16 mouse cellular contexts compared by ENCODE assay signal in the genomic region with DNA sequence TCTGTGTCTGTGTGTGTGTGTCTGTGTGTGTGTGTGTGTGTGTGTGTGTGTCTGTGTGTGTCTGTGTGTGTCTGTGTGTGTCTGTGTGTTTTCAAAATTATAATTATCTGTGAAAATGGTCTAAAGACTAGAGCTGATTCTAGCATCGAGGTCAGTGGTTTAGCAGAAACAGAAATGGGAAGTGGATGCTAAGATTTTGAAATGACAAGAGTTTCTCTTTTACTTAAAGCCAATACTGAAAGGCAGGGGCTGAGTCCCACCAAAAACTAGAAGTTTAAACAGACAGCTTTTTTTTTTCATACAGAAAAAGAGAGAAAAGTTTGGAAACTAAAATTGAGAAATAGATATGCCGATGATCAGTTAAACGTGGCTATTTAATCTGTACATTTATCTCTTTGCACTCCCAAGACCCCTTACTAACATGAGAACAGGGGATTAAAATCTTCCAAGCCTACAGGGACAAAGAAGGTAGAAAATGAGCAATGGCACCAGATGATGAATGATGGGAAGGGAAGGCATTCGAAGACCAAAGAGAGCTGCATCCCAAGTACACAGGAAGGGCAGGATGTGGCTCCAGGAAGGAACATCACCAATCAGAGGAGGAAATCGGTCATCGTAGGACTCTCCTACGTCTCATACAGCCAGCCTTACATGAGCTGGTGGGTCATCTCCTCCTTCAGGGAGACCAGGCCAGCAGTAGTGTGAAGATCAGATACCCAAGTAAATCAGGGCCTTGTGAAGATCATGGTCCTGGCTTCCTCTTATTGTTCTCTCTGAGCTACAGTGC. TPM values are rescaled to one million over a fixed set of nuclear protein-coding genes. Genes with fewer than 3 reads are reported as not detected.
DNase-seq lines count a peak whose midpoint lies in the region; ATAC-seq lines count a peak whose summit lies in the region.
"Had no signal": no experiment of that assay in that cellular context is flagged by ENCODE, and none has a peak within 500 bp of the region (broad histone marks: within the 10 kb centered on the region; RNA-seq: fewer than 3 reads in every experiment).

No protein-coding gene starts in this region.

- intact Hi-C loops in left cerebral cortex, postnatal 4 days (cut with DNase I) = no loop called here

- peak; percentile 15 to 50 for DNase-seq in kidney, adult 8-10 months
- DNase-seq in kidney, postnatal 4 days = no peak
- peak; percentile 10 for DNase-seq in 416B (ENCODE audit: low read depth)
- peak; percentile 11 for DNase-seq in A20 (ENCODE audit: low read depth, low spot score)
- peak; percentile 20 to 47 for DNase-seq in kidney, postnatal 36 days
- no peak for DNase-seq in left cerebral cortex, postnatal 4 days
- DNase-seq: adrenal gland, postnatal 10 days; cerebellum, adult 11 months; cerebellum, adult 8-10 months; cerebellum, postnatal 14 days; gastrocnemius, postnatal 14 days; heart, postnatal 10 days; heart, postnatal 4 days had no signal

- no peak for ATAC-seq in megakaryocyte-erythroid progenitor cell, adult 5-6 weeks (replicated peaks; ENCODE audit: low FRiP score, low TSS enrichment, poor library complexity, severe bottlenecking)
- ATAC-seq: forebrain, embryonic 16.5 days; hindbrain, embryonic 16.5 days had no signal

RNA-seq across cellular contexts. Expression of a gene that starts 9.0 kb away (rescaled TPM):
- total RNA-seq in left cerebral cortex, postnatal 4 days (2021) = 100 to 1,000 TPM; 561 to 611 TPM
- total RNA-seq in megakaryocyte-erythroid progenitor cell, adult 5-6 weeks (2014; fragmentation: Nextera tagmentation) = 473 and 492 TPM in 2 replicates
- 197 and 284 TPM in 2 replicates for total RNA-seq in megakaryocyte-erythroid progenitor cell, adult 5-6 weeks (2017)

Comparison
In these comparisons a context has a peak if more than half of its experiments do, and no peak if none do; other contexts are left out.
1. DNase-seq: peak in kidney, adult 8-10 months (2 of 2), 416B (single experiment), A20 (single experiment) and kidney, postnatal 36 days (2 of 2); none in kidney, postnatal 4 days (0 of 2) and left cerebral cortex, postnatal 4 days (single experiment).